Mouse (Mus musculus) right cerebral cortex, postnatal 10 days (tissue): ENCODE measurements around the gene Gm28047.
"Not testable (repeated sequence)": the region's sequence is repeated elsewhere in the genome, so short reads cannot be mapped to it uniquely, and the experiment has no call there.

Experiments used
- DNase-seq, 2 experiments: peaks; one replicate each; pipeline ENCODE4 v3.0.0; 2021; ENCODE audit warnings: low spot score in 2 of 2

Gm28047 gene

DNA sequence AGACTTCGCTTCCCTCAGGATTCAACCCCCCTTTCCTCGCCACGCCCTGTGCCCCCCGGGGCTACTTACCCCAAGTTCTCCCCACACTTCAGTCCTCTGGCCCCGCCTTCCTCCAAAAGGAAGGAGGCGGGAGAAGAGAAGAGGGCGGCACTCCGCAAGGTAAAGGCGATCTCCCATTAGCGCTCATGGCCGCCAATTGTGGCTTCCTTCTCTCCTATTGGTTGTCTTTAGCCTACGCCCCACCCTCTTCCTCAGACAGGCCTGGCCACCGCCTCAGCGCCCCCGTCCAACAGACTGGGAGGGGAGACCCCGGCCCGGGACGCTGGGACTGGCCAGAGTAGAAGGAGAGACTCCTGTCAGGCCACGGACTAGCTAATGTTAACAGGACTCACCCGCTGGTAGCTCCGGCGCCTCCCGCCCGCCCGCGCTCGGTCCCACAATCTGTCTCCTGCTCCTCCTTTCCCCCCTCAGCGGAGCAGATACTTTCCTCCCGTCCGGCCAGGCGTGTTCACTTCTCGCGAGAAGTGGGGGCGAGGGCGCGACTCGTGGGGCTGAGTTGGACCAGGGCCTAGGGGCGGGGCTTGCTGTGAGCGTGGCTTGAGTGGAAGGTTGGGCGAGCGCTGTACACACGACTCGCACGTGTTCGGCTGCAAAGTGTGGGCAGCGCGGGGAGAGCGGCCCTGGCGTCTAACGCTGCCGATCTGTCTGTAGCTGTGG lies at the start of gene Gm28047, which contains the start of gene Atf7:
Gene Gm28047, minus strand, starts transcription at position 98 of the 717 bp plus-strand sequence.
Gene Atf7, minus strand, starts transcription at position 495 of the 717 bp plus-strand sequence.
- DNase-seq = peak; percentile 99 to 100

DNA sequence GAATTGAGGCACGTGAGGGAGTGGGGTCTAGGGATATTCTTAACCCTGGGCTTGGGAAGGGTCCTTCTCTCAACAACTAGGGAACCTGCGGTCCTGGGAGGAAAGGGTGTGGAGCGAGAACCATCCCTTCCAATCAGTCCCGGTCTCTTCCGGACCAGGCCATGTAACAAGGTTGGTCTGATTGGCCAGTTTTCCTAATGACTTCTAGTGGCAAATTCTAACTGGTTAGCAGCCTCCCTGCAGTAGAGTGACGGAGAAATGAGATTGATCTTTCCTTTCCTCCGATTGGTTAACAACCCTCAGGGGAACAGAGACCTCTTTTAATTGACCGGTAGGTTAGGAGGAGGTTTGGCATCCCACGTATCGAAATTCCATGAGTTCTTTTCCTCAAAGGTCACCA lies 48.7 kb upstream of the Gm28047 start:
- DNase-seq = peak; percentile 75 to 90

DNA sequence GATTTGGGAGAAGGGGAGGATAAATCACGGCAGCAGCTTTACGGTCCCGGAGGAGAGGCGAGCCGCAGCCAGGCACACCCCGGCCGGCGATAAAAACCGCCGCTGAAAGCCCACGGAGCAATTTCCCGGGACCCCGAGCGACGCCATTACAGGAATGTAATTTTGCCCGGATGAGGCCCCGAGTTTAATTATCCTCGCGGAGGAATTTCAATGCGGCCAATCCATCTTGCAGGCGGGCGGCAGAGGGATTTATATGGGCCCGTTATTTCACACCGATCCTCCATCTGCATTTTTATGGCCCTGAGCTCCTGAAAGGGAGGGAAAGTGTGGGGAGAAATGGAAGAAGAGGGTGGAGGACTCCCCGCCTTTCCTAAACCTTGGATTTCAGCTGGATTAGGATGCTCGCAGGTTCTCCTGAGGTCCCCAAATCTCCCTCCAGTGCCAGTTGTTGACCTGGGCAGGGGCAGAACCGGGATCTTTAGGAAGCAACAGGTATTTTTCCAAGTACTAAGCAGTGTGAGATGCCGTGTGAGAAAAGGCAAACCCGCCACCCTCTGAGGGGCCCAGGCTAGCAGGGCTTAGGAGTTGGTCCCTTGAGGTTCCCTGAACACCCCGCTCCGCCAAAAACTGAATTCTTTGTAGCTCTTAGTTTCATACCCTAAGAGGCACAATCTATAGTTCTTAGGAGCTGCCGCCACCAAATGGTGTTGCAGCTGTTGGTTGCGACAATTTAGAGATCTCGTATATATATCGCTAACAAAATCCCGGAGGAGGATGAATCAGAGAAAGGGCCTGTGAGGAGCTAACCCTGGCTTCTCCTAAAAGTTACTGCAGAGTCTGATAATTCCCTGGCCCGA lies 47.6 kb upstream of the Gm28047 start, which contains the start of gene Atp5g2:
Gene Atp5g2, minus strand, starts transcription at position 138 of the 857 bp plus-strand sequence.
- DNase-seq = peak; percentile 60 to 61

DNA sequence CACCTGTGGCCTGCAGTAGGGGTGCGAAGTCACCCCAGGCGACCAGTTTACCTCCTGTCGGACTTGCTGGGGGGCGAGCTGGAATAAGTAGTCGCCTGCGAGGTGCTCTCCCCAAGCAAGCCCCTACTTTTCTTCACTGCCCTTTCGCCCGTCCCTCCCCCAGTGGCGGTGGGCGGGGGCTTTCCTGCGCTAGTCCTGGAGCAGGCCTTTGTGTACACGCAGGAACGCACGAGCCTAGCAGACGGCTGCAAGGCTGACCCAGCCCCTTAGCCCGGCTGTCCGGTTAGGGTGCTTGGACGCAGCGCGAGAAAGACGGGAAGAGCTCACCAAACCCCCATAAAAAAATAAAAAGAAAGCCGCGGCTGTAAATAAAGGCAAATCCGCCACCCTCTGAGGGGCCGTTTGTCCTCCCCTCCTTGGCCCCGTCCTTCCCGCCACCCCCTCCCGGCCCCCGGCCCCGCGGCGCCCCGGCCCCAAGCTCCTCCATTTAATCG lies 46.9 kb upstream of the Gm28047 start:
- peak; percentile 87 for DNase-seq

GRCm38 (mm10) chr15:102670767-102671575 lies 46.1 kb upstream of the Gm28047 start:
- DNase-seq = peak; percentile 99

- peak in 1 of 2 experiments; percentile 29 for DNase-seq
Measured at GRCm38 (mm10) chr15:102670281-102670680, 45.4 kb upstream of the Gm28047 start.

- no peak for DNase-seq
Measured at GRCm38 (mm10) chr15:102669571-102669970, 44.7 kb upstream of the Gm28047 start.

DNA sequence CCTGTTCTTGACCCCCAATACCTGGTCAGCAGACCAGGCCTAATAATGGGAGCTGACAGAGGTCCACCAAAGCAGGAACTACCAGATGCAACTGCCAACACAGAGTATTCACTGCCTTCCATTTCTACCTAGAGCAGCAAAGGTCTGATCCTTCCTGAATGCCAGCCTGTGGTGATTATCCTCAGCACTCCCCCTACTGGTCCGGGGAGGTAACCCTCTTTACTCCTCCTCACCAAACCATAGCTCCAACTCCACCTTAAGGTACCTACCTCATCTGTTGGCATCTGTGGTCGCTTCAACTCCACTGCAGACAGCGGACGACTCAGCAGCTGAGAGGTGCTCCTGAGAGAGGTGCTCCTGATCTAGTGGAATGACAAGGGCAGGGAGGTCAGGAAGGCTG lies 40.6 kb upstream of the Gm28047 start:
- peak in 1 of 2 experiments; percentile 64 for DNase-seq

- no peak for DNase-seq
Measured at GRCm38 (mm10) chr15:102663825-102664224, 39.0 kb upstream of the Gm28047 start.

DNA sequence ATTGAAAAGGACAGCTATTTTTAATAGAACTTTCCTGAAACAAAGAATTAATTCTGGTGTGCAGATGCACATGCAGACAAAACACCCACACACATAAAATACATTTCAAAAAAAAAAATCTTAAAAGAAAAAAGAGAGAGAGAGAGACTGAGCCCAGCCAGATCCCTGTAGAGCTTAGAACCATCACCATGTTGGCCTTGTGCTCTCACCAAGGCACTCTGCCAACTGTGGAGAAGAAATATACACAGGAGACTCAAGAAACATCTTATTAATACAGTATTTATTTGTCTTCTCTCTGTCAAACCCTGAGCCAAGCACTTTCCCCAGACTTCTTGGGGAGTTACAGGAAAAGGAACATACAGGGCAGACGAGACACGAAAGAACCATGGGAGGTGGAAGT lies 37.7 kb upstream of the Gm28047 start:
- not testable (repeated sequence) for DNase-seq

DNA sequence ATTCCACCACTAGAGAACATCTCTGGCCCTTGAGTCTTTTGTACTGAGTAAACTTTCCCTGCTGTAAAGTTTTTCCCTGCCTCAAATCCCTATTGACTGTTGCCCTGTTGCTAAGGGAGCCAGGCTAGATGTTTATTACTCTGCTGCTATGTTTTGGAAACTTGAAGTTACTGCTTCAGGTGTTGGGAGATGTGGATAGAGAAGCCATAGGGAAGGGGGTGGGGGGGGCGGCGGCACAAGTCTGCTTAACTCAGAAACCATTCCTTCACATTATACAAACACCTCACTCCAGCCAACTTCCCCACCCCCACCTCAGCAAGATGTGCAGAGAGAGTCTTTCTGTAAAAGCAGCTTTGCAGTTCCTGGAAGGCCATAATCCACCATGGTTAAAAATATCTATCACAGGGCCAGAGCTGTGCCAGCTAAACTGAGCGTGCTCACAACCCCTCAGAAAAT lies 33.1 kb upstream of the Gm28047 start:
- DNase-seq = peak; percentile 36 to 42

GRCm38 (mm10) chr15:102656658-102657057 lies 31.8 kb upstream of the Gm28047 start:
- DNase-seq = peak; percentile 44 to 47

- DNase-seq = not testable (repeated sequence)
Measured at GRCm38 (mm10) chr15:102651928-102652660, 27.2 kb upstream of the Gm28047 start.

DNA sequence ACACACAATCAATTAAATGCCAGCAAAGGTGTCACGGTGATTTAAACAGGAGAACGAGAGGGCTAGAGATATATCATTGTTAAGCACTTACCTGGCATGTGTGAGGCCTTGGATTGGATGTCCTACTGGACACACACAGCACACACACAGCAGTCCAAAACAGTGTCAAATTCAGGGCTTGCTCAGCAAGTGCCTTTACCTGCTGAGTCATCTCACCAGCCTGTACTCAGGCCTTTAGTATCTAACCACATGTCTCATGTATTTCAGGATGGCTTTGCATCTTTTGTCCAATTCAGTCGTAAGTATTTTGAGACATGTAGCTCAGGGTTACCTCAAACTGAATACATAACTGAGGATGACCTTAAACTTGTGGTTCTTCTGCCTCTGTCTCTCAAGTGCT lies 26.2 kb upstream of the Gm28047 start:
- no peak for DNase-seq

GRCm38 (mm10) chr15:102635817-102636216 lies 10.9 kb upstream of the Gm28047 start:
- DNase-seq = peak; percentile 73 to 89

DNA sequence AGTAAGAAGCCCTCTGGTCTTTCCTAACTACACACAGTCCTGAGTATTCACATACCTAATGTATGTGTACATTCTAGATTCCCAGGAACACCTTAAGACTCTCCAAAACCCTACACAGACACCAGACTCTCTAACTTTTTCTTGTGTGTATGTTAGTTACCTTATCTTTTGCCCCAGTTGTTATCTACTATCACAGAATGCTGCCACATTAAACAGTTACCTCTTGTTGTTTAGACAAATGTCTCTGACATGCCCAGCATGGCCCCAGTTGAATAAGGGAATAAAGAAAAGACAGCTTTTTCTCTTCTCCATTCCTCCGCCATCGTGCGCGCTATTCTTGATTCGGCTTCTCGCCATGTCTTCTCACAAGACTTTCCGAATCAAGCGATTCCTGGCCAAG lies 9.8 kb upstream of the Gm28047 start:
- DNase-seq = no peak

DNA sequence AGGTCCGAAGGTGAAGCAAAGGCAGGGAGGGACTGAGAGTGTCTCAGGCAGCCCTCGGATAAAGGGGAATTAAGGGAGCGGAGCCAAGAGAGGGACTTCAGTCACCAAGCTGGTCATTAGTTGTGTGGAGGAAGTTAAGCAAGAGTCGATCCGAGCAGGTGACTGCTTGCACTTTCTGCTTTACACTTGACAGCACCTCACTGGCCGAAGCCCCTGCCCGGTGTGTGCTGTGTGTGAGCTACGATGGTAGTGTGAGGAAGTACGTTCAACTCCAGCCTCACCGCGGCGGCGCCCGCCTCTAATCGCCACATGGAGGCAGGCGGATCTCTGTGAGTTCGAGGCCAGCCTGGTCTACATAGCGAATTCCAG lies 804 bp upstream of the Gm28047 start:
- peak in 1 of 2 experiments; percentile 59 for DNase-seq

- DNase-seq = peak; percentile 32 to 40
Measured at GRCm38 (mm10) chr15:102624291-102624969, 437 bp downstream of the Gm28047 start.

- DNase-seq = no peak
Measured at GRCm38 (mm10) chr15:102623121-102623520, 1.7 kb downstream of the Gm28047 start.

- no peak for DNase-seq
Measured at GRCm38 (mm10) chr15:102622536-102622935, 2.3 kb downstream of the Gm28047 start.
